Mouse (Mus musculus) bone marrow, adult 2 months (tissue): ENCODE results near the gene Sf3a3. TPM values are rescaled to one million over a fixed set of nuclear protein-coding genes. Genes with fewer than 3 reads are reported as not detected.
A peak's percentile ranks its signal among the peaks of the same experiment; 100 is the strongest.

ENCODE experiments used
- H3K27ac ChIP-seq: fragments of 200-500 bp; 2 replicates; pipeline ENCODE4 v1.5.1; 2012; ENCODE audit warnings: low read depth, mild to moderate bottlenecking, control low read depth, inconsistent platforms, low read length; ENCODE audit not compliant: control insufficient read depth, poor library complexity, insufficient read depth
- H3K4me1 ChIP-seq: fragments of 200-500 bp; 2 replicates; pipeline ENCODE4 v1.6.1; 2011; ENCODE audit warnings: low read length; ENCODE audit not compliant: control insufficient read depth, insufficient read depth
- H3K4me3 ChIP-seq: fragments of 200-500 bp; replicated peaks from 2 replicates; pipeline ENCODE3; 2011; ENCODE audit warnings: mild to moderate bottlenecking, low read depth, low read length, control low read depth; ENCODE audit not compliant: control insufficient read depth
- CTCF ChIP-seq: fragments of 200-500 bp; IDR thresholded peaks from 2 replicates; pipeline ENCODE4 v1.5.1; 2011; ENCODE audit warnings: low read length, control low read depth; ENCODE audit not compliant: control insufficient read depth, insufficient read depth
- POLR2A ChIP-seq: fragments of 200-500 bp; IDR thresholded peaks from 2 replicates; pipeline ENCODE4 v1.6.1; 2011; ENCODE audit warnings: low read depth, mild to moderate bottlenecking, control low read depth, low read length, borderline replicate concordance; ENCODE audit not compliant: control insufficient read depth
- WGBS: fragments of 180-500 bp; shearing (Covaris S2); methylation state at CpG from one replicate; pipeline ENCODE4 v1.1.7; 2018; 5-methylcytosine and 5-hydroxymethylcytosine counted together
- polyA plus RNA-seq: library from polyadenylated mRNA; stranded (reverse); fragments of >200 nt; gene quantifications from 2 replicates; pipeline ENCODE4 v1.2.4, GENCODE M21; 2011; ENCODE audit warnings: low replicate concordance; ENCODE audit not compliant: missing spikeins, insufficient read depth, insufficient read length

Sf3a3 gene
- polyA plus RNA-seq, 1 experiment = 43.4 TPM

- no peak overlapping the region for H3K27ac ChIP-seq
- H3K4me3 ChIP-seq = no peak overlapping the region
- no peaks in the 10 kb centered on the region for H3K4me1 ChIP-seq
- WGBS = 93% methylated on average over 4 of the region's 4 CpGs
- TF ChIP-seq POLR2A = no peak
- TF ChIP-seq CTCF = no peak
Observed at GRCm38 (mm10) chr4:124719101-124719500, 4.5 kb downstream of the Sf3a3 start.

- Histone ChIP-seq H3K4me3 (no peak overlapping the region), H3K4me1 (no peaks in the 10 kb centered on the region), H3K27ac (no peak overlapping the region)
- TF ChIP-seq CTCF = no peak
- TF ChIP-seq POLR2A = no peak
- 93% methylated on average over 6 of the region's 6 CpGs for WGBS
Observed at GRCm38 (mm10) chr4:124726121-124726520, 11.5 kb downstream of the Sf3a3 start.

- no peak for TF ChIP-seq CTCF
- no peaks in the 10 kb centered on the region for H3K4me1 ChIP-seq
- no peak overlapping the region for H3K27ac ChIP-seq
- WGBS = 79% methylated on average over 2 of the region's 2 CpGs
- no peak overlapping the region for H3K4me3 ChIP-seq
Observed at GRCm38 (mm10) chr4:124736952-124737351, 22.4 kb downstream of the Sf3a3 start.

GRCm38 (mm10) chr4:124737486-124737885 is 22.9 kb downstream of the Sf3a3 start:
- Histone ChIP-seq H3K4me3 (no peak overlapping the region), H3K27ac (no peak overlapping the region), H3K4me1 (no peaks in the 10 kb centered on the region)
- WGBS = 74% methylated on average over 5 of the region's 5 CpGs
- no peak for TF ChIP-seq CTCF
- TF ChIP-seq POLR2A = no peak

- Histone ChIP-seq H3K27ac (no peak overlapping the region), H3K4me1 (no peaks in the 10 kb centered on the region), H3K4me3 (no peak overlapping the region)
- WGBS = 36% methylated on average over 4 of the region's 4 CpGs
- TF ChIP-seq CTCF (no peak), POLR2A (no peak)
Observed at GRCm38 (mm10) chr4:124738013-124738412, 23.4 kb downstream of the Sf3a3 start.

- WGBS = 67% methylated on average over 1 of the region's 1 CpGs
- TF ChIP-seq CTCF (no peak), POLR2A (no peak)
- no peak overlapping the region for H3K4me3 ChIP-seq
- no peak overlapping the region for H3K27ac ChIP-seq
- H3K4me1 ChIP-seq = no peaks in the 10 kb centered on the region
Observed at GRCm38 (mm10) chr4:124738783-124739182, 24.2 kb downstream of the Sf3a3 start.

- H3K4me1 ChIP-seq = no peaks in the 10 kb centered on the region
- TF ChIP-seq CTCF (no peak), POLR2A (peak; percentile 56; the same call in 1 of the 2 replicates)
- no peak within 1 kb of the TSS for H3K27ac ChIP-seq
- H3K4me3 ChIP-seq = peak within 1 kb of the TSS; percentile 86
- 5% methylated on average over 25 of the region's 25 CpGs for WGBS
Observed at GRCm38 (mm10) chr4:124741376-124742343, 27.1 kb downstream of the Sf3a3 start, which contains the start of gene Inpp5b. Gene Inpp5b (plus strand): TSS chr4:124741850.

- no peak overlapping the region for H3K4me3 ChIP-seq
- 92% methylated on average over 11 of the region's 11 CpGs for WGBS
- TF ChIP-seq POLR2A (no peak), CTCF (no peak)
Observed at GRCm38 (mm10) chr4:124742839-124743238, 28.3 kb downstream of the Sf3a3 start.

GRCm38 (mm10) chr4:124746577-124746976 is 32.0 kb downstream of the Sf3a3 start:
- Histone ChIP-seq H3K4me1 (no peaks in the 10 kb centered on the region), H3K27ac (no peak overlapping the region), H3K4me3 (no peak overlapping the region)
- WGBS = 86% methylated on average over 7 of the region's 7 CpGs
- TF ChIP-seq POLR2A = no peak
- no peak for TF ChIP-seq CTCF

More at GRCm38 (mm10) chr4:124742839-124743238, 28.3 kb downstream of the Sf3a3 start:
- no peak overlapping the region for H3K27ac ChIP-seq
- no peaks in the 10 kb centered on the region for H3K4me1 ChIP-seq
